ENCODE assay signal across 34 mouse cellular contexts in the genomic region with DNA sequence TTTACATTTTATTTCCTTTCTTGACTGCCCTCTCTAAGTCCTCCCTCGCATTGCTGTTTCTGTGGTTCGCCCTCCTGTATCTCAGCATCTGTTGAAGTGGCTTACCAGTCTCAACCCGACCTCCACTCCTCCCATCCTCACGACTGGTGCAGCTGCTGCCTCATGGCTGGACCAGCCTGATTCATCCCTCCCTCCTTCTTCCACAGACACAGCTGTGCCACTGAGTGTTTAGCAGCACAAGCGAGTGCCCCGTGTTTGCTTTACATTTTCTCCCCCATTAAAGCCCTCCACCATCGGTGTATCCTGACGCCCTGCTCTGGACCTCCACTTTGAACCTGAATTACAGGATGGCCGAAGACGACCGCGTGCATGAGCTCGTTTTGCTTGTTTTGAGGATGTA.
"Had no signal": no experiment of that assay in that cellular context is flagged by ENCODE, and none has a peak within 500 bp of the region (broad histone marks: within the 10 kb centered on the region; RNA-seq: fewer than 3 reads in every experiment).

No protein-coding gene starts in this region.

- ATAC-seq: hindbrain, embryonic 16.5 days; hindbrain, postnatal 0 days; inflammation-experienced regulatory T-cells, adult 6 months; intestine, embryonic 15.5 days; intestine, embryonic 16.5 days; intestine, postnatal 0 days had no signal

- DNase-seq: heart, postnatal 10 days; heart, postnatal 14 days; heart, postnatal 36 days; heart, postnatal 4 days; kidney, adult 11 months; kidney, adult 18-20 months; kidney, adult 2 months; kidney, adult 8-10 months; kidney, adult 9 months; kidney, postnatal 10 days; kidney, postnatal 14 days; kidney, postnatal 25 days; kidney, postnatal 36 days; kidney, postnatal 4 days; layer of hippocampus, adult 9-11 months; layer of hippocampus, postnatal 36 days had no signal

- H3K4me3 ChIP-seq: heart, embryonic 12.5 days; heart, embryonic 13.5 days; heart, embryonic 15.5 days; hindbrain, embryonic 10.5 days; hindbrain, embryonic 12.5 days; hindbrain, embryonic 13.5 days; hindbrain, embryonic 15.5 days; intestine, embryonic 15.5 days; kidney, embryonic 15.5 days; layer of hippocampus, adult 2 months; left cerebral cortex, adult 2 months had no signal

- H3K27me3 ChIP-seq: heart, embryonic 12.5 days; heart, embryonic 13.5 days; heart, embryonic 15.5 days; hindbrain, embryonic 12.5 days; hindbrain, embryonic 13.5 days; hindbrain, embryonic 15.5 days; intestine, embryonic 15.5 days; kidney, embryonic 15.5 days had no signal

- H3K36me3 ChIP-seq: heart, embryonic 12.5 days; heart, embryonic 13.5 days; heart, embryonic 15.5 days; hindbrain, embryonic 10.5 days; hindbrain, embryonic 12.5 days; hindbrain, embryonic 13.5 days; hindbrain, embryonic 15.5 days; intestine, embryonic 15.5 days; kidney, embryonic 15.5 days had no signal

- H3K4me2 ChIP-seq: heart, embryonic 11.5 days; heart, embryonic 12.5 days; heart, embryonic 13.5 days; heart, embryonic 15.5 days; hindbrain, embryonic 12.5 days; hindbrain, embryonic 13.5 days; hindbrain, embryonic 14.5 days; hindbrain, embryonic 15.5 days; intestine, embryonic 15.5 days; kidney, embryonic 15.5 days had no signal
